In genomic region chr6:86507116-86507515, GRCm38 (mm10) we compare ENCODE assay signal across 28 mouse cellular contexts.
"Had no signal": no experiment of that assay in that cellular context is flagged by ENCODE, and none has a peak within 500 bp of the region (broad histone marks: within the 10 kb centered on the region; RNA-seq: fewer than 3 reads in every experiment).

No protein-coding gene starts in this region.

- DNase-seq: gastrocnemius, postnatal 14 days; gastrocnemius, postnatal 36 days; heart, adult 11 months; heart, adult 2 months; heart, postnatal 14 days; heart, postnatal 36 days; kidney, adult 18-20 months; kidney, adult 8-10 months; kidney, postnatal 10 days; kidney, postnatal 25 days; kidney, postnatal 4 days; liver; liver, embryonic 13.5 days; liver, postnatal 0 days had no signal

- H3K27me3 ChIP-seq: heart, embryonic 13.5 days; heart, embryonic 15.5 days; hindbrain, embryonic 12.5 days; intestine, embryonic 15.5 days; limb, embryonic 12.5 days; liver, embryonic 13.5 days; liver, embryonic 15.5 days had no signal

- ATAC-seq: hindbrain, embryonic 16.5 days; inflammation-experienced regulatory T-cells, adult 6 months; intestine, embryonic 15.5 days; intestine, postnatal 0 days; liver, postnatal 0 days had no signal

- H3K4me1 ChIP-seq: hindbrain, embryonic 12.5 days; intestine, embryonic 15.5 days; limb, embryonic 10.5 days; limb, embryonic 12.5 days had no signal

- H3K27ac ChIP-seq: heart, adult 2 months; heart, embryonic 13.5 days; heart, embryonic 15.5 days; hindbrain, embryonic 12.5 days; hindbrain, embryonic 14.5 days; intestine, embryonic 15.5 days; layer of hippocampus, adult 2 months; limb, embryonic 10.5 days; limb, embryonic 12.5 days; liver, embryonic 13.5 days; liver, embryonic 15.5 days had no signal

- H3K9ac ChIP-seq: heart, embryonic 13.5 days; heart, embryonic 15.5 days; hindbrain, embryonic 12.5 days; hindbrain, embryonic 14.5 days; intestine, embryonic 15.5 days; limb, embryonic 12.5 days; liver, embryonic 13.5 days; liver, embryonic 15.5 days; liver, postnatal 0 days had no signal

- H3K9me3 ChIP-seq: heart, embryonic 13.5 days; heart, embryonic 15.5 days; hindbrain, embryonic 12.5 days; intestine, embryonic 15.5 days; limb, embryonic 10.5 days; limb, embryonic 12.5 days; liver, embryonic 13.5 days; liver, embryonic 15.5 days had no signal

- H3K4me2 ChIP-seq: heart, embryonic 11.5 days; heart, embryonic 13.5 days; heart, embryonic 15.5 days; hindbrain, embryonic 12.5 days; hindbrain, embryonic 14.5 days; intestine, embryonic 15.5 days; limb, embryonic 12.5 days; liver, embryonic 11.5 days; liver, embryonic 13.5 days; liver, embryonic 15.5 days had no signal

- H3K4me3 ChIP-seq: heart, adult 2 months; heart, embryonic 13.5 days; heart, embryonic 15.5 days; hindbrain, embryonic 12.5 days; intestine, embryonic 15.5 days; layer of hippocampus, adult 2 months; limb, embryonic 10.5 days; limb, embryonic 12.5 days; liver, embryonic 13.5 days; liver, embryonic 15.5 days had no signal

- H3K36me3 ChIP-seq: heart, embryonic 13.5 days; heart, embryonic 15.5 days; hindbrain, embryonic 12.5 days; intestine, embryonic 15.5 days; limb, embryonic 10.5 days; limb, embryonic 12.5 days; liver, embryonic 13.5 days; liver, embryonic 15.5 days had no signal
